Comparison of ENCODE assay signal across 8 mouse cellular contexts in genomic region chr8:94857011-94857345, GRCm38 (mm10). TPM values are rescaled to one million over a fixed set of nuclear protein-coding genes. Genes with fewer than 3 reads are reported as not detected.
A peak's percentile ranks its signal among the peaks of the same experiment; 100 is the strongest.
DNase-seq lines count a peak whose midpoint lies in the region; ATAC-seq and TF ChIP-seq lines count a peak whose summit lies in the region.

No protein-coding gene starts in this region.

- intact Hi-C loops in left cerebral cortex, postnatal 10 days (cut with DNase I), result no loop called here

- ATAC-seq in intestine, postnatal 0 days, result 0 out of 2 replicates have a peak, but pooled peaks have one; percentile 5
- peak; percentile 18; the same call in 1 of the 2 replicates for ATAC-seq in neural tube, embryonic 12.5 days (ENCODE audit: low FRiP score, low read depth)

- peaks cover 68% of the 10 kb centered on the region for H3K36me3 ChIP-seq in erythroblast, embryonic 14.5 days (ENCODE audit: control insufficient read depth)
- H3K36me3 ChIP-seq in intestine, postnatal 0 days (ENCODE audit: control insufficient read depth, insufficient read depth), result peaks cover 44% of the 10 kb centered on the region
- H3K36me3 ChIP-seq in neural tube, embryonic 12.5 days, result peaks cover 40% of the 10 kb centered on the region

- peak overlapping the region; percentile 75 for H3K4me3 ChIP-seq in layer of hippocampus, adult 2 months
- peak overlapping the region; percentile 88 for H3K4me3 ChIP-seq in erythroblast, embryonic 14.5 days (replicated peaks)
- no peak overlapping the region for H3K4me3 ChIP-seq in intestine, postnatal 0 days (ENCODE audit: low read depth, low read length)
- peak overlapping the region; percentile 94; the same call in 1 of the 2 replicates for H3K4me3 ChIP-seq in neural tube, embryonic 12.5 days

- H3K27me3 ChIP-seq in erythroblast, embryonic 14.5 days (ENCODE audit: control insufficient read depth), result no peaks in the 10 kb centered on the region
- no peaks in the 10 kb centered on the region for H3K27me3 ChIP-seq in intestine, postnatal 0 days (replicated peaks; ENCODE audit: control insufficient read depth, insufficient read depth, low read length)
- no peaks in the 10 kb centered on the region for H3K27me3 ChIP-seq in neural tube, embryonic 12.5 days (replicated peaks)

- peak overlapping the region; percentile 79 for H3K4me2 ChIP-seq in intestine, postnatal 0 days (replicated peaks; ENCODE audit: low read depth)
- peak overlapping the region; percentile 67 for H3K4me2 ChIP-seq in neural tube, embryonic 12.5 days (replicated peaks)

- no peak for TF ChIP-seq CTCF in layer of hippocampus, adult 2 months (conservative IDR thresholded peaks at IDR 0.05)
- no peak for TF ChIP-seq CTCF in intestine, postnatal 0 days (IDR thresholded peaks at IDR 0.05; ENCODE audit: low read depth)

- 23% methylated on average over 5 of the region's 5 CpGs for WGBS in intestine, postnatal 0 days
- 34% methylated on average over 5 of the region's 5 CpGs for WGBS in neural tube, embryonic 12.5 days

- H3K9me3 ChIP-seq in erythroblast, embryonic 14.5 days (ENCODE audit: control insufficient read depth, low read length), result no peaks in the 10 kb centered on the region
- no peaks in the 10 kb centered on the region for H3K9me3 ChIP-seq in intestine, postnatal 0 days (ENCODE audit: control insufficient read depth)
- H3K9me3 ChIP-seq in neural tube, embryonic 12.5 days, result no peaks in the 10 kb centered on the region

- H3K4me1 ChIP-seq in erythroblast, embryonic 14.5 days (ENCODE audit: control insufficient read depth), result peaks cover 37% of the 10 kb centered on the region
- H3K4me1 ChIP-seq in intestine, postnatal 0 days (replicated peaks; ENCODE audit: control insufficient read depth, insufficient read depth, low read length), result no peaks in the 10 kb centered on the region
- peaks cover 4% of the 10 kb centered on the region for H3K4me1 ChIP-seq in neural tube, embryonic 12.5 days

- no peak for DNase-seq in layer of hippocampus, adult 2 months (ENCODE audit: low spot score in 2 of 2)
- DNase-seq in layer of hippocampus, adult 11-12 months (ENCODE audit: low spot score), result no peak
- no peak for DNase-seq in thymus, postnatal 25 days
- no peak for DNase-seq in left cerebral cortex, postnatal 10 days (ENCODE audit: extremely low spot score in 1 of 2, low spot score in 2 of 2)
- no peak for DNase-seq in gastrocnemius, postnatal 10 days

- H3K27ac ChIP-seq in layer of hippocampus, adult 2 months, result peak overlapping the region; percentile 98
- no peak overlapping the region for H3K27ac ChIP-seq in intestine, postnatal 0 days (ENCODE audit: low read depth, low read length)
- H3K27ac ChIP-seq in neural tube, embryonic 12.5 days, result no peak overlapping the region

- no peak overlapping the region for H3K9ac ChIP-seq in intestine, postnatal 0 days (ENCODE audit: low read depth, low read length)
- H3K9ac ChIP-seq in neural tube, embryonic 12.5 days, result no peak overlapping the region; the same call in 1 of the 2 replicates

RNA-seq across cellular contexts. Expression of gene Polr2c, which starts 0.3 kb away (rescaled TPM):
- 10 to 100 TPM; 69.1 to 71.4 TPM for total RNA-seq in layer of hippocampus, adult 2 months (2021)
- 3.5 and 4.1 TPM in 2 replicates for polyA plus RNA-seq in erythroblast, embryonic 14.5 days (2012)
- 70.4 and 75.1 TPM in 2 replicates for polyA plus RNA-seq in intestine, postnatal 0 days (2015; fragmentation: Nextera tagmentation; extraction: Ambion mirVana)
- polyA plus RNA-seq in neural tube, embryonic 12.5 days (2016; fragmentation: Nextera tagmentation; extraction: Ambion mirVana), result 130 and 143 TPM in 2 replicates
- 10 to 100 TPM; 50.9 to 55.1 TPM for total RNA-seq in left cerebral cortex, postnatal 10 days (2021)
- total RNA-seq in gastrocnemius, postnatal 10 days (2021), result 10 to 100 TPM; 37.6 to 43.6 TPM

RNA-seq across cellular contexts. Expression of gene Ciapin1, which starts 18.8 kb away (rescaled TPM):
- 10 to 100 TPM; 60.9 to 67.2 TPM for total RNA-seq in layer of hippocampus, adult 2 months (2021)
- polyA plus RNA-seq in erythroblast, embryonic 14.5 days (2012), result 37.6 and 98.2 TPM in 2 replicates
- polyA plus RNA-seq in intestine, postnatal 0 days (2015; fragmentation: Nextera tagmentation; extraction: Ambion mirVana), result 88.1 and 95.1 TPM in 2 replicates
- 190 and 193 TPM in 2 replicates for polyA plus RNA-seq in neural tube, embryonic 12.5 days (2016; fragmentation: Nextera tagmentation; extraction: Ambion mirVana)
- 10 to 100 TPM; 75.8 to 82.3 TPM for total RNA-seq in left cerebral cortex, postnatal 10 days (2021)
- 10 to 100 TPM; 32.5 to 33.1 TPM for total RNA-seq in gastrocnemius, postnatal 10 days (2021)

RNA-seq across cellular contexts. Expression of gene Coq9, which starts 18.9 kb away (rescaled TPM):
- 10 to 100 TPM; 78.2 to 83.7 TPM for total RNA-seq in layer of hippocampus, adult 2 months (2021)
- 6.4 and 9.5 TPM in 2 replicates for polyA plus RNA-seq in erythroblast, embryonic 14.5 days (2012)
- 79.4 and 80.7 TPM in 2 replicates for polyA plus RNA-seq in intestine, postnatal 0 days (2015; fragmentation: Nextera tagmentation; extraction: Ambion mirVana)
- polyA plus RNA-seq in neural tube, embryonic 12.5 days (2016; fragmentation: Nextera tagmentation; extraction: Ambion mirVana), result 52.3 and 57.6 TPM in 2 replicates
- total RNA-seq in left cerebral cortex, postnatal 10 days (2021), result 10 to 100 TPM; 58.7 to 62.1 TPM
- total RNA-seq in gastrocnemius, postnatal 10 days (2021), result 100 to 1,000 TPM; 255 to 307 TPM

RNA-seq across cellular contexts. Expression of gene Dok4, which starts 19.2 kb away (rescaled TPM):
- total RNA-seq in layer of hippocampus, adult 2 months (2021), result 10 to 100 TPM; 24.1 to 26.4 TPM
- 11.8 and 12.5 TPM in 2 replicates for polyA plus RNA-seq in erythroblast, embryonic 14.5 days (2012)
- polyA plus RNA-seq in intestine, postnatal 0 days (2015; fragmentation: Nextera tagmentation; extraction: Ambion mirVana), result 51.0 and 52.1 TPM in 2 replicates
- 32.7 and 41.8 TPM in 2 replicates for polyA plus RNA-seq in neural tube, embryonic 12.5 days (2016; fragmentation: Nextera tagmentation; extraction: Ambion mirVana)
- 10 to 100 TPM; 74.9 to 79.5 TPM for total RNA-seq in left cerebral cortex, postnatal 10 days (2021)
- 10 to 100 TPM; 11.4 TPM for total RNA-seq in gastrocnemius, postnatal 10 days (2021)

RNA-seq across cellular contexts. Expression of gene Ccl17, which starts 46.7 kb away (rescaled TPM):
- 1 to 10 TPM; 3.4 to 6.0 TPM for total RNA-seq in layer of hippocampus, adult 2 months (2021)
- not detected in 2 replicates for polyA plus RNA-seq in erythroblast, embryonic 14.5 days (2012)
- polyA plus RNA-seq in intestine, postnatal 0 days (2015; fragmentation: Nextera tagmentation; extraction: Ambion mirVana), result 1.2 and 1.3 TPM in 2 replicates
- polyA plus RNA-seq in neural tube, embryonic 12.5 days (2016; fragmentation: Nextera tagmentation; extraction: Ambion mirVana), result not detected in 2 replicates
- 10 to 100 TPM; 10.8 to 12.3 TPM for total RNA-seq in left cerebral cortex, postnatal 10 days (2021)
- total RNA-seq in gastrocnemius, postnatal 10 days (2021), result not detected
